Mouse (Mus musculus): ENCODE results near the gene Sox5. TPM values are rescaled to one million over a fixed set of nuclear protein-coding genes. Genes with fewer than 3 reads are reported as not detected.

Gene Sox5
- polyA plus RNA-seq (2014; fragmentation: Nextera tagmentation; extraction: Ambion mirVana), result 49.2 and 54.7 TPM in 2 replicates

GRCm38 (mm10) chr6:144781431-144782030, at the start of gene Sox5:
Gene Sox5, minus strand, starts transcription at chr6:144781977.
- under 1% methylated on average over 45 of the region's 47 CpGs for WGBS
- peak; percentile 76 for DNase-seq (ENCODE audit: low spot score)
- peak within 1 kb of the TSS; percentile 79 for H3K4me3 ChIP-seq (ENCODE audit: low read depth, low read length)
- peaks cover 5% of the 10 kb centered on the region; the same call in 1 of the 2 replicates for H3K27me3 ChIP-seq (ENCODE audit: control insufficient read depth, insufficient read depth, low read length)
- H3K9ac ChIP-seq (ENCODE audit: low read length), result peak within 1 kb of the TSS; percentile 73
- peaks cover 8% of the 10 kb centered on the region; the same call in 1 of the 2 replicates for H3K4me1 ChIP-seq (ENCODE audit: control insufficient read depth, insufficient read depth, low read length)
- H3K36me3 ChIP-seq (ENCODE audit: control insufficient read depth, insufficient read depth, low read length), result no peaks in the 10 kb centered on the region
- H3K9me3 ChIP-seq (ENCODE audit: control insufficient read depth, low read length), result no peaks in the 10 kb centered on the region
- peak; percentile 46 for ATAC-seq (ENCODE audit: insufficient number of reproducible peaks, low FRiP score, low TSS enrichment, low read depth)
- peak within 1 kb of the TSS; percentile 55; the same call in 1 of the 2 replicates for H3K27ac ChIP-seq (replicated peaks; ENCODE audit: low read depth, low read length)
- H3K4me2 ChIP-seq (ENCODE audit: low read depth, severe bottlenecking), result peak within 1 kb of the TSS; percentile 95

DNA sequence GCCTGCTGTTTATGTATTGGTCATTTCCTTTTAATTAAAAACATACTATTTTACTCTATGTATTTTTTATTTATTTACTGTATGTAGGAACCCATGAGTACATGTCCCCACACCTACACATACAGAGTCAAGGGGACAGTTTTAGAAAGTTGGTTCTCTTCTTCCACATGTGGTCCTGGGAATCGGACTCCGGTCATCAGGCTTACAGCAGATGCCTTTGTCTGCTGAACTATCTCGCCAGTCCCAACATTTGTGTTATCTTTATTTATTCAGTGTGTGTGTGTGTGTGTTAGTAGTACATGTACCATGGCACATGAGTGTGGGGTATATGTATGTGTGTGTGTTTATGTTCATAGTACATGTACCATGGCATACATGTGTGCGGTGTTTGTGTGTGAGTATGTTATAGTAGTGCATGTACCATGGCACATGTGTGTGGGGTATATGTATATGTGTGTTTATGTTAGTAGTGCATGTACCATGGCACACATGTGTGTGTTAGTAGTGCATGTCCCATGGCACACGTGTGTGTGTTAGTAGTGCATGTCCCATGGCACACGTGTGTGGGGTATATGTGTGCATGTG, 43.3 kb upstream of the Sox5 start:
- no peak overlapping the region for H3K27ac ChIP-seq (replicated peaks; ENCODE audit: low read depth, low read length)
- no peaks in the 10 kb centered on the region for H3K9me3 ChIP-seq (ENCODE audit: control insufficient read depth, low read length)
- H3K27me3 ChIP-seq (ENCODE audit: control insufficient read depth, insufficient read depth, low read length), result no peaks in the 10 kb centered on the region
- H3K9ac ChIP-seq (ENCODE audit: low read length), result no peak overlapping the region
- H3K4me3 ChIP-seq (ENCODE audit: low read depth, low read length), result no peak overlapping the region
- H3K4me1 ChIP-seq (ENCODE audit: control insufficient read depth, insufficient read depth, low read length), result 0 out of 2 replicates have a peak, but pooled peaks cover 2% of the 10 kb centered on the region
- ATAC-seq (ENCODE audit: insufficient number of reproducible peaks, low FRiP score, low TSS enrichment, low read depth) (no peak), DNase-seq (ENCODE audit: low spot score) (no peak)
- no peaks in the 10 kb centered on the region for H3K36me3 ChIP-seq (ENCODE audit: control insufficient read depth, insufficient read depth, low read length)
- no peak overlapping the region for H3K4me2 ChIP-seq (ENCODE audit: low read depth, severe bottlenecking)
- 97% methylated on average over 6 of the region's 6 CpGs for WGBS

DNA sequence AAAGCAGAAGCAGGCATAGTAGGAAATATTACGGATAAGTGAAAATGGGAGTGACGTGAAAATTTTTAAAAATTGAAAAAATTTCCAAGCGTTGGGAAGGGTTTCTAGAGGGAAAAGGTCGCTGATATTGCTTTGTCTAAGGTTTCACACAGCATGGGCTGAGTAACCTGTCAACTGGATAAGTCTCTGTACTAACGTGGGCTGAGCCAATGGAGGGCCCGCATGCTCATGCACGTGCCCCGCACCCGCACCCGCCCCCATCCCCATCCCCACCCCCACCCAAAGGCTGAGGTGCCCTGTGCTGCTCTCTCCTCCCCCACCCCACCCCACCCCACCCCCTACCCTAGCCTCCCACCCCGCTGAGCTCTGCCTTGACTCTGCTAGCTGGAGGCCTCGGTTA, 42.4 kb upstream of the Sox5 start:
- H3K4me3 ChIP-seq (ENCODE audit: low read depth, low read length), result no peak overlapping the region
- H3K27ac ChIP-seq (replicated peaks; ENCODE audit: low read depth, low read length), result no peak overlapping the region
- H3K4me1 ChIP-seq (ENCODE audit: control insufficient read depth, insufficient read depth, low read length), result 0 out of 2 replicates have a peak, but pooled peaks cover 2% of the 10 kb centered on the region
- DNase-seq (ENCODE audit: low spot score) (no peak), ATAC-seq (ENCODE audit: insufficient number of reproducible peaks, low FRiP score, low TSS enrichment, low read depth) (no peak)
- H3K36me3 ChIP-seq (ENCODE audit: control insufficient read depth, insufficient read depth, low read length), result no peaks in the 10 kb centered on the region
- no peaks in the 10 kb centered on the region for H3K27me3 ChIP-seq (ENCODE audit: control insufficient read depth, insufficient read depth, low read length)
- H3K9ac ChIP-seq (ENCODE audit: low read length), result no peak overlapping the region
- no peaks in the 10 kb centered on the region for H3K9me3 ChIP-seq (ENCODE audit: control insufficient read depth, low read length)
- 70% methylated on average over 12 of the region's 12 CpGs for WGBS
- H3K4me2 ChIP-seq (ENCODE audit: low read depth, severe bottlenecking), result no peak overlapping the region

- DNase-seq (ENCODE audit: low spot score) (no peak), ATAC-seq (ENCODE audit: insufficient number of reproducible peaks, low FRiP score, low TSS enrichment, low read depth) (no peak)
- Histone ChIP-seq H3K36me3 (ENCODE audit: control insufficient read depth, insufficient read depth, low read length) (no peaks in the 10 kb centered on the region), H3K9ac (ENCODE audit: low read length) (no peak overlapping the region), H3K4me2 (ENCODE audit: low read depth, severe bottlenecking) (no peak overlapping the region), H3K27me3 (ENCODE audit: control insufficient read depth, insufficient read depth, low read length) (no peaks in the 10 kb centered on the region), H3K4me1 (ENCODE audit: control insufficient read depth, insufficient read depth, low read length) (0 out of 2 replicates have a peak, but pooled peaks cover 2% of the 10 kb centered on the region), H3K27ac (replicated peaks; ENCODE audit: low read depth, low read length) (no peak overlapping the region), H3K9me3 (ENCODE audit: control insufficient read depth, low read length) (no peaks in the 10 kb centered on the region), H3K4me3 (ENCODE audit: low read depth, low read length) (no peak overlapping the region)
- 40% methylated on average over 14 of the region's 14 CpGs for WGBS
Observed at GRCm38 (mm10) chr6:144822594-144822993, 40.8 kb upstream of the Sox5 start.

- H3K9ac ChIP-seq (ENCODE audit: low read length), result no peak overlapping the region
- DNase-seq (ENCODE audit: low spot score) (no peak), ATAC-seq (ENCODE audit: insufficient number of reproducible peaks, low FRiP score, low TSS enrichment, low read depth) (no peak)
- H3K27me3 ChIP-seq (ENCODE audit: control insufficient read depth, insufficient read depth, low read length), result no peaks in the 10 kb centered on the region
- H3K4me1 ChIP-seq (ENCODE audit: control insufficient read depth, insufficient read depth, low read length), result 0 out of 2 replicates have a peak, but pooled peaks cover 2% of the 10 kb centered on the region
- 91% methylated on average over 6 of the region's 6 CpGs for WGBS
- no peak overlapping the region for H3K4me2 ChIP-seq (ENCODE audit: low read depth, severe bottlenecking)
- no peak overlapping the region for H3K27ac ChIP-seq (replicated peaks; ENCODE audit: low read depth, low read length)
- no peak overlapping the region for H3K4me3 ChIP-seq (ENCODE audit: low read depth, low read length)
- no peaks in the 10 kb centered on the region for H3K9me3 ChIP-seq (ENCODE audit: control insufficient read depth, low read length)
- no peaks in the 10 kb centered on the region for H3K36me3 ChIP-seq (ENCODE audit: control insufficient read depth, insufficient read depth, low read length)
Observed at GRCm38 (mm10) chr6:144821019-144821418, 39.2 kb upstream of the Sox5 start.

GRCm38 (mm10) chr6:144818016-144818415, 36.2 kb upstream of the Sox5 start:
- Histone ChIP-seq H3K36me3 (ENCODE audit: control insufficient read depth, insufficient read depth, low read length) (no peaks in the 10 kb centered on the region), H3K9me3 (ENCODE audit: control insufficient read depth, low read length) (no peaks in the 10 kb centered on the region), H3K4me2 (ENCODE audit: low read depth, severe bottlenecking) (no peak overlapping the region), H3K27me3 (ENCODE audit: control insufficient read depth, insufficient read depth, low read length) (no peaks in the 10 kb centered on the region), H3K4me1 (ENCODE audit: control insufficient read depth, insufficient read depth, low read length) (0 out of 2 replicates have a peak, but pooled peaks cover 2% of the 10 kb centered on the region), H3K9ac (ENCODE audit: low read length) (no peak overlapping the region), H3K4me3 (ENCODE audit: low read depth, low read length) (no peak overlapping the region), H3K27ac (replicated peaks; ENCODE audit: low read depth, low read length) (no peak overlapping the region)
- no peak for ATAC-seq (ENCODE audit: insufficient number of reproducible peaks, low FRiP score, low TSS enrichment, low read depth)
- 94% methylated on average over 4 of the region's 4 CpGs for WGBS
- DNase-seq (ENCODE audit: low spot score), result no peak

- no peak overlapping the region for H3K4me2 ChIP-seq (ENCODE audit: low read depth, severe bottlenecking)
- no peak overlapping the region for H3K4me3 ChIP-seq (ENCODE audit: low read depth, low read length)
- no peaks in the 10 kb centered on the region for H3K9me3 ChIP-seq (ENCODE audit: control insufficient read depth, low read length)
- H3K4me1 ChIP-seq (ENCODE audit: control insufficient read depth, insufficient read depth, low read length), result 0 out of 2 replicates have a peak, but pooled peaks cover 2% of the 10 kb centered on the region
- DNase-seq (ENCODE audit: low spot score) (no peak), ATAC-seq (ENCODE audit: insufficient number of reproducible peaks, low FRiP score, low TSS enrichment, low read depth) (no peak)
- WGBS, result 90% methylated on average over 5 of the region's 5 CpGs
- no peaks in the 10 kb centered on the region for H3K27me3 ChIP-seq (ENCODE audit: control insufficient read depth, insufficient read depth, low read length)
- no peak overlapping the region for H3K9ac ChIP-seq (ENCODE audit: low read length)
- H3K36me3 ChIP-seq (ENCODE audit: control insufficient read depth, insufficient read depth, low read length), result no peaks in the 10 kb centered on the region
- H3K27ac ChIP-seq (replicated peaks; ENCODE audit: low read depth, low read length), result no peak overlapping the region
Observed at GRCm38 (mm10) chr6:144817329-144817932, 35.7 kb upstream of the Sox5 start.

DNA sequence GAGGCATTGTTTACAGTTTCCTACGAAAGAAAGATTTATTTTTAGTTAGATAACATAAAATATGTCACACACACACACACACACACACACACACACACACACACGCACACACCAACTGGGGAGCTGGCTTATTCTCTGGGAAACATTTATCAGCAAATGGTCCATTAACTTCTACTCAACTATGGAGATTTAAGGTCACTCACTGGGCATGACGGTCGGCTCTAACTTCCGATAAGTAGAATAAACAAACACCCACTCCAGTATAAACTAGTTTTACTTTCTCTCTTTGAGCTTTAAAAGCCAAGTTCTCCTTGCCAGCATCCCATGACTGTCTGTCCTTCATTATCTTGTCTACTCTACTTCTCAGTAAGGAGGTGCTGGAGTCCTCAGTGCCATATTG, 33.8 kb upstream of the Sox5 start:
- Histone ChIP-seq H3K4me2 (ENCODE audit: low read depth, severe bottlenecking) (no peak overlapping the region), H3K9me3 (ENCODE audit: control insufficient read depth, low read length) (no peaks in the 10 kb centered on the region), H3K4me1 (ENCODE audit: control insufficient read depth, insufficient read depth, low read length) (no peaks in the 10 kb centered on the region), H3K9ac (ENCODE audit: low read length) (no peak overlapping the region), H3K4me3 (ENCODE audit: low read depth, low read length) (no peak overlapping the region), H3K27ac (replicated peaks; ENCODE audit: low read depth, low read length) (no peak overlapping the region), H3K36me3 (ENCODE audit: control insufficient read depth, insufficient read depth, low read length) (no peaks in the 10 kb centered on the region), H3K27me3 (ENCODE audit: control insufficient read depth, insufficient read depth, low read length) (no peaks in the 10 kb centered on the region)
- DNase-seq (ENCODE audit: low spot score) (no peak), ATAC-seq (ENCODE audit: insufficient number of reproducible peaks, low FRiP score, low TSS enrichment, low read depth) (no peak)
- 78% methylated on average over 5 of the region's 5 CpGs for WGBS

Data from limb, embryonic 11.5 days (tissue).